Mouse (Mus musculus) erythroblast, embryonic 14.5 days (primary cell): Measurements from ENCODE around the gene E2f8. TPM values are rescaled to one million over a fixed set of nuclear protein-coding genes. Genes with fewer than 3 reads are reported as not detected.

Experiments used
- H3K27me3 ChIP-seq: 2 replicates; pipeline ENCODE4 v1.6.1; 2012; ENCODE audit warnings: inconsistent platforms; ENCODE audit not compliant: control insufficient read depth
- H3K36me3 ChIP-seq: 2 replicates; pipeline ENCODE4 v1.6.1; 2012; ENCODE audit warnings: mild to moderate bottlenecking, inconsistent platforms; ENCODE audit not compliant: control insufficient read depth
- H3K4me1 ChIP-seq: 2 replicates; pipeline ENCODE4 v1.6.1; 2012; ENCODE audit warnings: inconsistent platforms; ENCODE audit not compliant: control insufficient read depth
- H3K4me3 ChIP-seq: replicated peaks from 2 replicates; pipeline ENCODE3; 2012; ENCODE audit warnings: moderate library complexity, mild to moderate bottlenecking, inconsistent platforms
- H3K9me3 ChIP-seq: 2 replicates; pipeline ENCODE4 v1.6.1; 2012; ENCODE audit warnings: low read length, inconsistent platforms, mixed read lengths; ENCODE audit not compliant: control insufficient read depth
- GATA1 ChIP-seq: IDR thresholded peaks from 2 replicates; pipeline ENCODE4 v1.6.1; 2012; ENCODE audit warnings: low read length, inconsistent platforms, mixed read lengths
- TAL1 ChIP-seq: IDR thresholded peaks from 3 replicates; pipeline ENCODE4 v1.6.1; 2012; ENCODE audit warnings: low read length, inconsistent platforms, mixed read lengths
- polyA plus RNA-seq: library from polyadenylated mRNA; stranded (reverse); fragments of >175 nt; gene quantifications from 2 replicates; pipeline ENCODE4 v1.2.3, GENCODE M21; 2012

E2f8 gene
- polyA plus RNA-seq, 1 experiment: 19.5 TPM

DNA sequence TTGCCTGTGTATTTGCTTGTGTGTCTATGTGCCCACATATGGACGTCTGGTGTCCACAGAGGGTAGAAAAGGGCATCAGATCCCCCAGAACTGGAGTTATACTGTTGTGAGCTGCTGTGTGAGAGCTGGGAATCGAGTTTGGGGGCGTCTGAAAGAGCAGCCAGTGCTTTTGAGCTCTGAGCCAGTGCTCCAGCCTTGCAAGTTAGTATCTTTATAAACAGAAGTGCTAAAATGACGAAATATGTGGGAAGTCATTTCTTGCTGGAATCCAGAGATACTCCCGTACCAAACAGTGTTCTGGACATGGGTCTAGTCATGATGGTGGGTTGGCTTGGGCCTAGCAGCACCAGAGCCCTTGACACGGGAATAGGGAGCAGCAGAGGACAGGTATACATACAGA lies 13.4 kb upstream of the E2f8 start:
- TF ChIP-seq GATA1 (no peak), TAL1 (no peak)
- Histone ChIP-seq H3K36me3 (no peaks in the 10 kb centered on the region), H3K27me3 (peaks cover 30% of the 10 kb centered on the region), H3K9me3 (no peaks in the 10 kb centered on the region), H3K4me1 (no peaks in the 10 kb centered on the region), H3K4me3 (no peak overlapping the region)

DNA sequence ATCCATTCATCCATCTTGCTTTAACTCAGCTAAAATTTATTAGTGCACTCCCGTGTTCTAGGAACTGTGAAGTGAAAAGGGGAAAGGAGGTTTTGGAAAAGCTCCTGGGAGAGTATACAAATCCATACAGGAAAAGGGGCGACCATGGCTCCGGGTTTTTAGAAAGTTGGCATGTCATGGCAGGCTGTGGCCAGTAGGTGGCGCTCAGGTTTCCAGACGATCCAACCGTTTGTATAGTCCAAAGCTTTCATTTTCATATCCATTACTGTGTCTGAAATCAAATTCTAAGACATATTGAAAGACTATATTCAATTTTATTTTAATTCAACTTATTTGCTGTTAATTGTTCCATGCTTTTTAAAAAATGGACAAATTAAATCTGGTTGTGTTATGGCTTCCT lies 12.8 kb upstream of the E2f8 start:
- H3K27me3 ChIP-seq: peaks cover 24% of the 10 kb centered on the region
- TF ChIP-seq GATA1: no peak
- TF ChIP-seq TAL1: no peak
- H3K36me3 ChIP-seq: no peaks in the 10 kb centered on the region
- no peak overlapping the region for H3K4me3 ChIP-seq
- no peaks in the 10 kb centered on the region for H3K4me1 ChIP-seq
- H3K9me3 ChIP-seq: no peaks in the 10 kb centered on the region

DNA sequence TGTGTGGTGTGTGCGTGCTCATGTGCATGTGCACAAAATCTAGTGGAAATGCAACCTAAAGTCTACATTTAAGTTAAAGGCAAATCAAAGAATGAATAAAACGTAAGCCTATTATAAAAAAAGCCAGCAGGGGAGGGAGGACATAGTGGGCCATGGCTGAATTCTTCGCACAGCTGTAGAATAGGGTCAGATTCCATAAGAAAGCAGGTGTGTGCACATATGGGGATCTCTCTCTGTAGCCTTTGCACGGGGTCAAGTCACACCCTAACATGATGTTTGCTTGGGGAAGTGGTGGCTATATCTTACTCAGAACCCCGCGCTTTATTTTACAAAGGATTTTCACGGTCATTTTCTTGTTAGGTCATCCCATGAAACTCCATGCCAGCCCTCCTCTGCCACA lies 11.7 kb upstream of the E2f8 start:
- no peaks in the 10 kb centered on the region for H3K36me3 ChIP-seq
- no peaks in the 10 kb centered on the region for H3K4me1 ChIP-seq
- no peaks in the 10 kb centered on the region for H3K9me3 ChIP-seq
- peaks cover 22% of the 10 kb centered on the region for H3K27me3 ChIP-seq
- no peak overlapping the region for H3K4me3 ChIP-seq
- TF ChIP-seq GATA1 (no peak), TAL1 (no peak)

DNA sequence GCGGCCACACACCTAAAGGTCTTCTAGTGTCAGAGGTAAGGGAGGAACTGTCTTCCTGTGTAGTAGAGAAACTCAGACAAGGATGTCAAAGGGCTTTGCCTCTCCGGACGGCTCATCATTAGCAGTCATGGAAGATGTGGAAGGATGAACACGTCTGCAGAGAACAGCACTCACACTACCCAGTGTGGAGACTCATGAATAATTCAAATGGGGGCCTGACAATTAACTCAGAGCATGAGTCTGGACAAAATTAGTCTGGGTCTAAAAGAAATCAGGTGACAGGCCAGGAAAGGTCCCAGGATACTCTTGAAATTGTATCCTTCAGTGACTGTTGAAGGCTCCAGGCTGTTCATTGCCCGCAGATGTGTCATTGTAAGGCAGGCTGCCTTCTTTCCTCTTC lies 9.6 kb upstream of the E2f8 start:
- no peaks in the 10 kb centered on the region for H3K36me3 ChIP-seq
- TF ChIP-seq GATA1 (no peak), TAL1 (no peak)
- no peaks in the 10 kb centered on the region for H3K9me3 ChIP-seq
- peaks cover 25% of the 10 kb centered on the region for H3K27me3 ChIP-seq
- H3K4me1 ChIP-seq: no peaks in the 10 kb centered on the region
- H3K4me3 ChIP-seq: no peak overlapping the region

DNA sequence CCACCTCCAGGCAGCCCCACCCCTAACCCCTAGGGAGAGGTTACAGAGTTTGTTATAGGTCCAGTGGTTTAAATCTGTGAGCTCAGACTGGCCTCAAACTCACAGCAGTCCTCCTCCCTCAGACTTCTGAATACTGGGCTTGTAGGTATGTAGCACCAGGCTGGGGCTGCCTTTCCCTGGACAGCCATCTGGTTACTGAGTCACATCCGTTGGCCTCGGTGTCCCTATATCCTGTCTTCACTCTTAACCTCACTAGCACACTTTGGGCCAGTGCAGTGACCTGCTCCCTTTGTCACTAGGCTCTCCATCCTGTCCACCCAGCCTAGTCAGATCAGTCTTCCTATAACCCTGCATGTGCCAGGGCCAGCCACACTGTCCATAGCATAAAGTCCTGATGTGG lies 7.4 kb upstream of the E2f8 start:
- Histone ChIP-seq H3K36me3 (no peaks in the 10 kb centered on the region), H3K4me3 (no peak overlapping the region), H3K9me3 (no peaks in the 10 kb centered on the region), H3K27me3 (peaks cover 46% of the 10 kb centered on the region), H3K4me1 (peaks cover 3% of the 10 kb centered on the region)
- TF ChIP-seq TAL1 (no peak), GATA1 (no peak)

DNA sequence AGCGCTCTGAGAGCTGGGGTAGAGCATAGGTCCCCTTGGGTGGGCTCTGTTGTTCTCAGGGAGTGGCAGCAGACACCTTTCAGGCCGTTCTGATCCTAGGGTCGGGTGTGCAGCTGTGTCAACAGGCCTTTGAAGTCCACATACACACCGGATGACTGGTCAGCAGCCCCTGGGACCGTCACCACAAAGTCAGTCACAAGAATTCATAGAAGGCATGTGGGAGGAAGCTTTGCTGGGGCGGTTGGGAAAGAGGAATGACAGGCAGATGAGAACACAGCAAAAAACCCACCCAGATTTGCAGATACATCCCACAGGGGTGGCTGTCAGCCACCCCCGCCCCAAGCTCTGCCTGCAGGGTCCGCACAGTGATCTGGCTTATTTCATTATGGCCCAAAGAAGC lies 6.6 kb upstream of the E2f8 start:
- no peak overlapping the region for H3K4me3 ChIP-seq
- peaks cover 53% of the 10 kb centered on the region for H3K27me3 ChIP-seq
- no peaks in the 10 kb centered on the region for H3K9me3 ChIP-seq
- H3K4me1 ChIP-seq: peaks cover 7% of the 10 kb centered on the region
- no peak for TF ChIP-seq TAL1
- TF ChIP-seq GATA1: no peak
- no peaks in the 10 kb centered on the region for H3K36me3 ChIP-seq

DNA sequence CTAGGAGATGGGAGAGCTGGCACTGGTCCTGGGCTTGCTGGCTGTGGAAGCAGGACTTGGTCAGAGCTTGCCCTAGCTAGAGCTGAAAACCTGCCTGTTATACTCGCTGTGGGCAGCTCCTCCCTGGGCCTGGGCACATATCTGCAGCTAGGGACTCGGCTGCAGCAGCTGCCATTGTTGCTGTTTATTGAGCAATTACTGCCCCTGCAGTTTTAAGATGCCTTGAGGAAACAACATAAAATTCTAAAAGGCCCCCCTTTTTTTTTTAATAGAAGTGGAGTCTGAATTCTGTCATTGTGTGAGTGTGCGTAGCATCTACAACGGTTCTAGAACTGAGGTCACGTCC lies 2.8 kb upstream of the E2f8 start:
- Histone ChIP-seq H3K4me3 (no peak overlapping the region), H3K9me3 (no peaks in the 10 kb centered on the region), H3K36me3 (peaks cover 9% of the 10 kb centered on the region), H3K4me1 (peaks cover 24% of the 10 kb centered on the region), H3K27me3 (peaks cover 58% of the 10 kb centered on the region)
- TF ChIP-seq GATA1 (no peak), TAL1 (no peak)

DNA sequence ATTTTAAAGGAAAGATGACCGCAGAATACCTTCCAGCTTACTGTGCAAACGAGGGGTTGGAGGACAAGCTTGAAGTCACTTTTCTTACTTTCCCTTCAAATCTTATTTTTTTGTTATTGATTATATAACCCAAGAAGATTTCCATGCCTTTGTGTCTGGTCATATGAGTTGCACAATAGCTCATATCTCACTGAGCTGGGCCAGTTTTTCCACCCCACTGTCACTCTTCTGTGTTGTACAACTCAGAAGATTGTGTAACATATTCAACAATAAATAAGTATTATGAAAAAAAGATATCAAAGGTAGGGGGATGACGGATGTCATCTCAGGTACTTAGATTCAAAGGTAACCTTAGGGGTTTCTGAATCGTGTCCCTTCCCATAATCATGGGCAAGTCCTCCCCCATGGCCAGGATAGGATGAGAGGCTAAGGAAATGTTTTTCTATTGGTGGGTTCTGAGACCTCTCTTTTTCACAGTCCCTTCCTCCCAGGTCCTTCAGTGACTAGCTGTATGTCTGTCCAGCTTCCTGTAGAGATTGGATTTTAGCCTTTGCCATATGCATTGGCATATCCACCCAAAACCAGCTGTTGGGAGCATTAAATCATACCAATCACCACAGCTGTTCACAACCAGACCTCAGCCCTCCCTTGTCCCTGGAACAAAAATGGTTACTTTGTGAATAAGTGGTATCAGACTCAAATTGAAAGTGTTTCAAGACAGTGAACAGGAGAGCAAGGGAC lies 2.3 kb upstream of the E2f8 start:
- H3K4me1 ChIP-seq: peaks cover 30% of the 10 kb centered on the region
- no peaks in the 10 kb centered on the region for H3K9me3 ChIP-seq
- H3K4me3 ChIP-seq: no peak overlapping the region
- TF ChIP-seq GATA1 (no peak), TAL1 (no peak)
- peaks cover 14% of the 10 kb centered on the region for H3K36me3 ChIP-seq
- peaks cover 55% of the 10 kb centered on the region for H3K27me3 ChIP-seq

DNA sequence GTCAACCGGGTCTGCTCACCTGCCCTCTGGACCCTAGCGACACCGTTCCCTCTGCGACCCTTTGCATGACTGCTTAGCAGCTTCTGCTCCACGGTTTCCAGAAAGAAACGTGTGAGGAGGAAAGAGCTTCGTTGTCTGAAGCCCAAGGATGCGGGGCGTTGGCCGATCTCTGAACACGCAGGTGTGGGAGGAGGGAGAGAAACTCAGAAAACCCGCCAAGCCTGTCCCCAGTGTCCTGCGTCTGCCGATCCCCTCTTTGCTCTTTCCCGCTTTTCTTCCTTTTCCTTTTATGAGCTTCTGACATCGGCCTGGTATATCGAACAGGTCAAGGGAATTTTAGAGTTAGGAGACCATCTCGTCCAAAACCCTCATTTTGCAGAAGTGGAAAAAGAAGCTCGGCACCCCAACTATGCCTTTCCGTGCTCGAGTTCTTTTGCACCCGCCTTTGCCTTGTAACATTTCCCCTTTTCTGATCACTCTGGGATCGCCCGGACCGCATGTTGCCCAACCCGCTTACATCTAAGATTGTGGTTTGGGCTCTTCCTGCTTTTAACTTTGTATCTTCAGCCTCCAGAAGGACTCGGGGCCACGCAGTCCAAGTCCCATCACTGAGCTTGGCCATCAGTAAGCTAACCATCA lies 694 bp upstream of the E2f8 start:
- H3K36me3 ChIP-seq: peaks cover 30% of the 10 kb centered on the region
- H3K9me3 ChIP-seq: no peaks in the 10 kb centered on the region
- H3K4me1 ChIP-seq: peaks cover 45% of the 10 kb centered on the region
- peak overlapping the region; percentile 68 for H3K4me3 ChIP-seq
- no peak for TF ChIP-seq GATA1
- TF ChIP-seq TAL1: no peak
- peaks cover 42% of the 10 kb centered on the region for H3K27me3 ChIP-seq
